Mouse (Mus musculus) megakaryocyte, embryonic 14.5 days (primary cell): ENCODE measurements around the gene Hexa.

Source experiments
- FLI1 ChIP-seq: IDR thresholded peaks from 2 replicates; pipeline ENCODE4 v1.6.1; 2012; ENCODE audit warnings: low read length, inconsistent platforms, mixed read lengths
- GATA1 ChIP-seq: IDR thresholded peaks from 3 replicates; pipeline ENCODE4 v1.6.1; 2012; ENCODE audit warnings: mixed read lengths, low read length, inconsistent platforms, borderline replicate concordance

- no peak for TF ChIP-seq GATA1
- no peak for TF ChIP-seq FLI1
These were observed 22.2 kb upstream of the Hexa start for GRCm38 (mm10) chr9:59517127-59517526.
